Mouse (Mus musculus): ENCODE results near the gene Afg3l1.
"Not testable (repeated sequence)": the region's sequence is repeated elsewhere in the genome, so short reads cannot be mapped to it uniquely, and the experiment has no call there.

Gene Afg3l1

GRCm38 (mm10) chr8:123463651-123464050, 14.1 kb upstream of the Afg3l1 start:
- no peak for DNase-seq (ENCODE audit: low spot score in 2 of 2)

- DNase-seq (ENCODE audit: low spot score in 2 of 2): no peak
Measured at GRCm38 (mm10) chr8:123467476-123467875, 10.2 kb upstream of the Afg3l1 start.

- not testable (repeated sequence) for DNase-seq (ENCODE audit: low spot score in 2 of 2)
Measured at GRCm38 (mm10) chr8:123472991-123473390, 4.7 kb upstream of the Afg3l1 start.

DNA sequence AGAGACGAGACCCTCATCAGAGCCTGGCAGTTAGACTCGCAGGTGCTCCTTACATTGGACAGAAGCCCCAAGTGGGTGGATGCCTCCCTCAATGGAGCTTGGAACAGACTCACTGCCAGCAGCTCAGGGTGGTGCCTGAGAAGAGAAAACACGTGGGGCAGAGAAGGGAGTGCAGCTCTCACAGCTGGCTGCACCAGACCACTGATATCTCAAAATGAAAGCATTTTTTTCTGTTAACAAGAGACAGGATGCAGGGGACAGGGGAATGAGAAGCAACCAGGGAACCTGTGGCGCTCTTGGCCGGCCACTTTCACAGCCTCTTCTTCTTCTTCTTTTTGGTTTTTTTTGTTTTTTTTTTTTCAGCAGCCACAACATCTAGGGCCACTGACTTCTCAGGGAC, 3.2 kb upstream of the Afg3l1 start:
- DNase-seq (ENCODE audit: low spot score in 2 of 2): not testable (repeated sequence)

- no peak for DNase-seq (ENCODE audit: low spot score in 2 of 2)
Measured at GRCm38 (mm10) chr8:123476911-123477736, 579 bp upstream of the Afg3l1 start.

DNA sequence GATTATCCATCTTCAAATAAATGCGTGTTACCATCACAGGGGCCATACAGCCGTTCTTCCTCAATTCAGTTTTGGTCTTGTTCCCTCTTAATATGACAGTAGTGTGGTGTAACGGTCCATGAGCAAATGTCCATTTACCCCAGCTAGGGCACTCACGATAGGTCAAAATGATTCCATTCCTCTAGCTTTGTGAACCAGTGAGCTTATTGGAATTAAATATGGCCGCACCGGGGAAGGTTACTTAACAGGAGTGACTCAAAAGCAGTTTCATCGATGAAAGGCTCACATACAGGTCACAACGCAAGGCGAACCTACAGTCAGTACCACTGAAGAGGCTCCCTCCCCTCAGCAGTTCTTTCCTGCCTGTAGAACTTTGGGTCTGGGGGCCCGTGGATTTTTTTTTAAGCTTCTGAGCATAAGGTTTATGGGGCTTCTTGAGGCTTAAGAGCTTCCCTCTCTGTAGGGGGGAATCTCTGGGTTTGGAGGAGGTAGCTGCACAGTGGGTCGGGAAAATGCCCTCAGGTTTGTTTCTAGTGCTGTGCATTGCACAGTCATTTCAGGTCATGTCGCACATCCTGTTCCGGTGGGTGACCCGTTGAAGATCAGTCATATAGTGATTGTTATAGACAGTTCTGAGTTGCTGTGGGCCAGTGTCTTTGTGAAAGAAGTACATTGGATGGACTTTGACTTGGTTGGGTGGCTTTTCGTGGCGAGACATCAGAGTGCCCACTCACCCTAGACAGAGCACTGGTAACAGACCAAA, 934 bp downstream of the Afg3l1 start:
- no peak for DNase-seq (ENCODE audit: low spot score in 2 of 2)

DNA sequence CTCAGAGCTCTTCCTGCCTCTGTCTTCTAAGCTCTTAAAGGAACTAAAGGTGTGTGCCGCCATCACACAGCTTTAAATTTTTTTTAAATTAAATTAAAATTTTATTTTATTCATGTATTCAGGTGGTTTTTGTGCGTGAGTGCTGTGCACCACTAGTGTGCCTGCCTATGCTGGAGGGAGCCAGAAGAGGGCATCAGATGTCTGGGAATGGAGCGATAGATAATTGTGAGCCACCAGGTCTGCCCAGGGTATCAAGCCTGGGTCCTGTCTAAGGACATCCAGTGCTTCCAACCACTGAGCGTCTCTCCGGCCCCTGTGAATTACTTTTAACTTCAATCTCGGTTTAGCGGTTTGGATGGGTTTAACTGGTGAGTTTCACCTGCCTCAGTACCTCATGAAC, 4.9 kb downstream of the Afg3l1 start:
- no peak for DNase-seq (ENCODE audit: low spot score in 2 of 2)

DNA sequence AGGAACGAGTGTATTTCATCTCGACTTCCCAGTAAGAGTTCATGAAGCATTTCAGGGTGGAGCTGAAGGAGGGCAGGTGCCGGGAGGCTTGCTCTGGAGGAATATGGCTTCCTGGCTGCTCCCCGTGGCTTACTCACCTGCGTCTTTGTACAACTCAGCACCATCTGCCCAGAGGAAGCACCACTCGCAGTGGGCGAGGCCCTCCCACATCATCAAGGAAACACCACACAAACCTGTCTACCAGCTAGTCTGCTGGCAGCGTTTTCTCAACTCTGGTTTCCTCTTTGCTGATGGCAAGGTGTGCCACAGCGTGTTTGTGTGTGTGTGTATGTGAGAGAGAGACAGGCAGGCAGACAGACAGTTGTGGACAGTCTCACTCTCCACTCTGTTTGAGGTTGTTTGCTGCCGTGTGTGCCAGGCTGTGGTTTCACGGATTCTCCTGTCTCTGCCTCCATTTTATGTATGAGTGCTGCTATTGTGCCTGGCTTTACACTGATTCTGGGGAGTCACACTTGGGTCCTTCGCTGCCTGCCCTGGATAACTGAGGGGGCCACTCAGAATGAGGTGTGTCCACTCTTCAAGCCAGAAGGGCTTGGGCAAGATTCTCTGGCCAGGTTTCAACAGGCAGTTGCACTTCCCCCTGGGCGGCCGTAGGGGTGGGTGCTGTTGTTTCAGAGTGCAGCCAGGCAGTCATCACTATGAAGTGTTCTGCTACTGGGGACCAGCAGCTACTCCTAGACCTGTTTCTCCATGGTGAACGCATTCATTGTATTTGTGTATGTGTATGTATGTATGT, 13.8 kb downstream of the Afg3l1 start:
- no peak for DNase-seq (ENCODE audit: low spot score in 2 of 2)

DNA sequence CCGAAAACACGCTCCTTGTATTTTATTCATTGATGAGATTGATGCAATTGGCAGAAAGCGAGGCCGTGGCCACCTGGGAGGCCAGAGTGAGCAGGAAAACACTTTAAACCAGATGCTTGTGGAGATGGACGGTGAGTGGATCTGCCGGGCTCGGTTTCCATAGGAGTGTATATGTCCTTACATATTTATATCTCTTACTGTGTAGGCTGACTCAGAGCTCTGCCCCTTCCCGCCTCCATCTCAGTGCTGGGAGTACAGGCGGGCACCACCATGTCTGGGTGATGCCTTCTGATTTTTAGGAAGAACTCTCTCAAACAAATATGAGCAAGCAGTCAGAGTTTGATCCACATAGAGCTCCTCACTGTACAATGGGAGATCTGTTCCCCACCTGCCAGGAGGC, 15.2 kb downstream of the Afg3l1 start:
- DNase-seq (ENCODE audit: low spot score in 2 of 2): no peak

GRCm38 (mm10) chr8:123497699-123498098, 20.0 kb downstream of the Afg3l1 start:
- no peak for DNase-seq (ENCODE audit: low spot score in 2 of 2)

DNA sequence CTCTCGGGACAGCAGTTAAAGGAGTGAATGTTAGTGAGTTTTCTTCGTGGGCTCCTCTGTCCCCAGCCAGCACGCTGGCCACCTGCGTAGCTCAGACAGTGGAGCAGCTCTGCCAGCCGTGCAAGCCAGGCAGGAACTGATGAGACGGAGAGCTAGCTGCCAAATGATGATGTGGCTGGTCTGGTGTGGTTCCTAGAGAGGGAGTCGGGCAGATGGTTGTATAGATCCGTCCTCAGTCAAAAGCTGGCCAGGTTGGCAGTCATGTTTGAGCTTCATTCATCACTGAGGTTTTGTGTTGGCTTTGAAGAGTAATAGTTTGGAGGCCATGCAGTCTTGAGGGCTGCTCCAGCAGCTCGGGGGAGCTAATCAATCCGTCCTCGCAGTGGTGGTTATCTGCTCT, 21.3 kb downstream of the Afg3l1 start:
- no peak for DNase-seq (ENCODE audit: low spot score in 2 of 2)

- no peak for DNase-seq (ENCODE audit: low spot score in 2 of 2)
Measured at GRCm38 (mm10) chr8:123499556-123499955, 21.9 kb downstream of the Afg3l1 start.

GRCm38 (mm10) chr8:123502192-123502591, 24.5 kb downstream of the Afg3l1 start:
- no peak for DNase-seq (ENCODE audit: low spot score in 2 of 2)

GRCm38 (mm10) chr8:123503801-123504467, 26.2 kb downstream of the Afg3l1 start:
- DNase-seq (ENCODE audit: low spot score in 2 of 2): no peak

DNA sequence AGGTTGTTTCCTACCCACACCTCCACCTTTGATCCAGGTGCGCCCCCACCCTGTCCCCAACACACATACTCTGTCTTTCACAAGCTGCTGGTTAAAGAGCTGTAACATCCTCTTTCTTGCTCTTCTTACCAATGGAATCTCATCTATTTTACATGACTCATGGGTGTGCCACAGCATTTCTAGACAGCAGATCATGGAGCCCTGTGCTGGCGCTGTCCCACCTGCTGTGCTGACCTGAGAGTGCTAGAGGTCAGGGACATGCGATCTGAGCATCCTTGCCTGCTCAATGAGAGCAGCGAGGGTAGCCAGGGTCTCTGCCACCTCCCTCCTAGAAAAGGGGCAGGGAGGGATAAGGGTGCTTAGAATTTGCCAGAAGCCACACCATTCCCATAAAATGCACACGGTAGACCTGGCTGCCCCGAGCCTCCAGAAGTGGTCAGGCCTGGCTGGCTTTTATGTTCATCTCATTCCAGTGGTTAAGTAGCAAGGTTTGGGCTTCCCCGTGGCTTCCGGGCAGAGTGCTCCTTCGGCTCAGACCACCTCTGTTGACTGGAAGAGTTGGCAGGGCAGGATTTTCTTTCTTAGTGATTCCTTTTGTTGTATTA, 27.0 kb downstream of the Afg3l1 start:
- DNase-seq (ENCODE audit: low spot score in 2 of 2): no peak

GRCm38 (mm10) chr8:123505267-123505666, 27.6 kb downstream of the Afg3l1 start:
- no peak for DNase-seq (ENCODE audit: low spot score in 2 of 2)

GRCm38 (mm10) chr8:123505695-123506094, 28.0 kb downstream of the Afg3l1 start:
- no peak for DNase-seq (ENCODE audit: low spot score in 2 of 2)

DNA sequence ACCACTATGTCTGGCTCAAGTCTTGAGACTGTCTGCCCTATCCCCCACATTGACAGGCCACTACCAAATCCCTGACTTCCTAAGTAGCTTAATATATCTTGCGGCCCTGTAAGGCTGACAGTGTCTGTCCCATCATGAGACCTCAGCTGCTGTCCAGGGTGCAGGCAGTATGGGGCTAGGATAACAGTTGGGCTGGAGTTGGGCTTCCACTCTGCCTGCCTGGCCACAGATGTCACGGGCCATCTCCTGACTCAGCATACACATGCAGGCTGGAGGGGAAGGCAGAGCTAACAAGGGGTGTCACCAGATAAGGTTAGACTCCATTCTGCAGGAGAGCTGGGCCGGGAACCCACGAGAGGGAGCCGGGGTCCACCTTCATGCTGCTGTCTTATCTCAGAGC, 29.4 kb downstream of the Afg3l1 start:
- no peak for DNase-seq (ENCODE audit: low spot score in 2 of 2)

- DNase-seq (ENCODE audit: low spot score in 2 of 2): no peak
Measured at GRCm38 (mm10) chr8:123510819-123511218, 33.1 kb downstream of the Afg3l1 start.

DNA sequence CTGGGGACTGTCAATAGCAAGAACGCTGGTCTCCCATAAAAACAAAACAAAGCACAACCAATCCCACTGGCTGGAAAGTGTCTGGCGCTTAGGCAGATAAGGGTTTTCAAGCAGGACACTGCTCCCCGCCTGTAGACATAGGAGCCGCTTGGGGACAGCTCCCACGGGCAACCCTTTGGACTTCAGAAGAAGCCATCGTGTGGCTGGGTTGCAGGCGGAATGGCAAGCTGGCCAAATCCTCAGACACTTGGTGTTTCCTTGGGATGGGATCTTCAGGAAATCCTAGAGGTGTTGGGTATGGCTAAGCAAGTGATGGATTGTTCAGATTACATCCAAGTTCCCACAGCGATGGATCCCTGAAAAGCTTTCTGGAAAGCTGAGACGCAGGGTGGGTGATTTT, 36.4 kb downstream of the Afg3l1 start:
- no peak for DNase-seq (ENCODE audit: low spot score in 2 of 2)

Data from spleen, postnatal 4 days (tissue).